Mouse (Mus musculus): ENCODE results near the gene Parl.

DNA sequence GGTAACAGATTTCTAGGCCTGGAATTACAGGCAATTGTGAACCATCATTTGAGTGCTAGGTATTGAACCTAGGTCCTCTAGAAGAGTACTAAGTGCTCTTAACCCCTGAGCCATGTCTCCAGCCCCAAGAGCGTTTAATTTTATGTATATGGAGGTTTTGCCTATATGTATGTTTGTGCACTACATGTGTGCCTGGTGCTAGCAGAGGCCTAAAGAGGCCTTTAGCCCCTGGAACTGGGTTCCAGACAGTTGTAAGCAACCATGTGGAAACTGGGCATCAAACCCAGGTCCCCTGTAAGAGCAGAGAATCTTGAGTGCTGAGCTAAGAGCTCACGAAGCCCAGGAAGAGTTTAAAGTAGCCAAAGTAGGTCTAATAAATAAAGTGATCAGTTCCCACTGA is 2.1 kb downstream of the Parl start:
- TF ChIP-seq EP300 (IDR thresholded peaks at IDR 0.05; ENCODE audit: low read depth) (no peak), CTCF (IDR thresholded peaks at IDR 0.05; ENCODE audit: low read depth) (no peak)
